In the genomic region with DNA sequence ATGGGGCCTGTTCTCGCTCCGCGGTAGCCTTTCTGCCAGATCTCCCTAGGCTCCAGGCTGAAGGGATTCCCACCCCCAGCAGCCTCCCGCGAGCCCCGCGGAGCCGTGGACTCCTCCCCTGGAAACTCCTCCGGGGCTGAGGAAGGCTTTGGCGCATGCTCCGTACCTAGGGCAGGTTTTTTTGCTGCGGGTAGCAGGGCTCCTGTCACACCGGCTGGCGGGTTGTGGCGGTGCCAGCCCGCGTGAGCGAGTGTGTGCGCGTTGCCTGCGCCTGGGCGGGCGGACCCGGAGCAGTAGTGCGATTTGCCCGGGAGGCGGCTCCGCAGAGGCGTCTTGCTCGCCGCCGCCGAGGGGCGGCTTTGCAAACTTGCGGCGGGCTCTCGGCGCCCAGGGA, we compare ENCODE assay signal across 7 mouse cellular contexts. TPM values are rescaled to one million over a fixed set of nuclear protein-coding genes. Genes with fewer than 3 reads are reported as not detected.
A peak's percentile ranks its signal among the peaks of the same experiment; 100 is the strongest.
DNase-seq lines count a peak whose midpoint lies in the region; ATAC-seq and TF ChIP-seq lines count a peak whose summit lies in the region.

No protein-coding gene starts in this region.

- ATAC-seq in embryonic facial prominence, embryonic 11.5 days (replicated peaks; ENCODE audit: insufficient number of reproducible peaks, low FRiP score, low TSS enrichment, low read depth) = peak; percentile 73
- peak; percentile 74 for ATAC-seq in heart, embryonic 12.5 days (ENCODE audit: insufficient number of reproducible peaks, low FRiP score)
- ATAC-seq in kidney, embryonic 16.5 days (ENCODE audit: low FRiP score, low TSS enrichment) = peak; percentile 89
- ATAC-seq in limb, embryonic 13.5 days (ENCODE audit: low FRiP score, low read depth) = peak; percentile 83
- ATAC-seq in midbrain, embryonic 14.5 days (ENCODE audit: low FRiP score, low TSS enrichment) = peak; percentile 85
- peak; percentile 84 for ATAC-seq in stomach, postnatal 0 days (ENCODE audit: low FRiP score, low TSS enrichment)

- peak; percentile 48; the same call in 1 of the 2 replicates for TF ChIP-seq CTCF in stomach, postnatal 0 days (IDR thresholded peaks at IDR 0.05; ENCODE audit: low read depth)

- H3K27me3 ChIP-seq in embryonic facial prominence, embryonic 11.5 days (ENCODE audit: control insufficient read depth, insufficient read depth, low read length) = peaks cover 30% of the 10 kb centered on the region
- peaks cover 54% of the 10 kb centered on the region for H3K27me3 ChIP-seq in heart, embryonic 12.5 days (replicated peaks)
- peaks cover 44% of the 10 kb centered on the region for H3K27me3 ChIP-seq in kidney, embryonic 16.5 days (ENCODE audit: insufficient read depth, low read length)
- peaks cover 76% of the 10 kb centered on the region for H3K27me3 ChIP-seq in limb, embryonic 13.5 days
- H3K27me3 ChIP-seq in midbrain, embryonic 14.5 days (ENCODE audit: control insufficient read depth, insufficient read depth, low read length) = peaks cover 31% of the 10 kb centered on the region
- H3K27me3 ChIP-seq in stomach, postnatal 0 days (ENCODE audit: control insufficient read depth, insufficient read depth, low read length) = peaks cover 5% of the 10 kb centered on the region; the same call in 1 of the 2 replicates

- no peaks in the 10 kb centered on the region for H3K9me3 ChIP-seq in embryonic facial prominence, embryonic 11.5 days (replicated peaks; ENCODE audit: control insufficient read depth, low read length)
- no peaks in the 10 kb centered on the region for H3K9me3 ChIP-seq in heart, embryonic 12.5 days (replicated peaks)
- H3K9me3 ChIP-seq in kidney, embryonic 16.5 days (ENCODE audit: low read length) = no peaks in the 10 kb centered on the region
- H3K9me3 ChIP-seq in limb, embryonic 13.5 days = no peaks in the 10 kb centered on the region
- no peaks in the 10 kb centered on the region for H3K9me3 ChIP-seq in midbrain, embryonic 14.5 days (ENCODE audit: control insufficient read depth, low read length)
- no peaks in the 10 kb centered on the region for H3K9me3 ChIP-seq in stomach, postnatal 0 days (ENCODE audit: control insufficient read depth, low read length)

- TF ChIP-seq EP300 in stomach, postnatal 0 days (optimal IDR thresholded peaks at IDR 0.05) = no peak

- under 1% methylated on average over 38 of the region's 38 CpGs for WGBS in embryonic facial prominence, embryonic 11.5 days
- whole genome bisulfite sequencing in heart, embryonic 12.5 days = under 1% methylated on average over 37 of the region's 38 CpGs
- under 1% methylated on average over 38 of the region's 38 CpGs for WGBS in kidney, embryonic 16.5 days
- under 1% methylated on average over 37 of the region's 38 CpGs for WGBS in limb, embryonic 13.5 days
- WGBS in midbrain, embryonic 14.5 days = under 1% methylated on average over 38 of the region's 38 CpGs
- under 1% methylated on average over 38 of the region's 38 CpGs for WGBS in stomach, postnatal 0 days

- no peaks in the 10 kb centered on the region; the same call in 1 of the 2 replicates for H3K4me1 ChIP-seq in embryonic facial prominence, embryonic 11.5 days (ENCODE audit: control insufficient read depth, insufficient read depth, low read length)
- H3K4me1 ChIP-seq in heart, embryonic 12.5 days (replicated peaks) = peaks cover 3% of the 10 kb centered on the region
- H3K4me1 ChIP-seq in kidney, embryonic 16.5 days (ENCODE audit: insufficient read depth, low read length) = peaks cover 8% of the 10 kb centered on the region
- H3K4me1 ChIP-seq in limb, embryonic 13.5 days = peaks cover 13% of the 10 kb centered on the region; the same call in 1 of the 2 replicates
- H3K4me1 ChIP-seq in midbrain, embryonic 14.5 days (ENCODE audit: control insufficient read depth, insufficient read depth, low read length) = peaks cover 13% of the 10 kb centered on the region
- no peaks in the 10 kb centered on the region; the same call in 1 of the 2 replicates for H3K4me1 ChIP-seq in stomach, postnatal 0 days (replicated peaks; ENCODE audit: control insufficient read depth, insufficient read depth)

- no peaks in the 10 kb centered on the region for H3K36me3 ChIP-seq in embryonic facial prominence, embryonic 11.5 days (replicated peaks; ENCODE audit: control insufficient read depth, insufficient read depth, low read depth, low read length)
- no peaks in the 10 kb centered on the region for H3K36me3 ChIP-seq in heart, embryonic 12.5 days
- H3K36me3 ChIP-seq in kidney, embryonic 16.5 days (ENCODE audit: insufficient read depth, low read length) = no peaks in the 10 kb centered on the region
- H3K36me3 ChIP-seq in limb, embryonic 13.5 days = no peaks in the 10 kb centered on the region
- H3K36me3 ChIP-seq in midbrain, embryonic 14.5 days (ENCODE audit: control insufficient read depth, insufficient read depth, low read length) = no peaks in the 10 kb centered on the region
- H3K36me3 ChIP-seq in stomach, postnatal 0 days (ENCODE audit: control insufficient read depth, insufficient read depth, low read length) = no peaks in the 10 kb centered on the region

- peak; percentile 96 for DNase-seq in brain, adult 2 months (ENCODE audit: low read depth, low spot score)
- peak; percentile 67 for DNase-seq in embryonic facial prominence, embryonic 11.5 days (ENCODE audit: low spot score)
- DNase-seq in midbrain, embryonic 14.5 days = peak; percentile 84
- peak; percentile 69 for DNase-seq in stomach, postnatal 0 days (ENCODE audit: low spot score)

- H3K4me2 ChIP-seq in embryonic facial prominence, embryonic 11.5 days (ENCODE audit: low read depth, low read length) = peak overlapping the region; percentile 96
- H3K4me2 ChIP-seq in heart, embryonic 12.5 days = peak overlapping the region; percentile 92
- peak overlapping the region; percentile 88 for H3K4me2 ChIP-seq in kidney, embryonic 16.5 days (replicated peaks; ENCODE audit: low read depth, low read length)
- peak overlapping the region; percentile 96 for H3K4me2 ChIP-seq in limb, embryonic 13.5 days (replicated peaks)
- peak overlapping the region; percentile 99 for H3K4me2 ChIP-seq in midbrain, embryonic 14.5 days (ENCODE audit: low read length)
- H3K4me2 ChIP-seq in stomach, postnatal 0 days (replicated peaks; ENCODE audit: low read depth) = peak overlapping the region; percentile 99

- peak overlapping the region; percentile 58 for H3K9ac ChIP-seq in embryonic facial prominence, embryonic 11.5 days (replicated peaks; ENCODE audit: low read length)
- peak overlapping the region; percentile 69 for H3K9ac ChIP-seq in heart, embryonic 12.5 days
- peak overlapping the region; percentile 66 for H3K9ac ChIP-seq in kidney, embryonic 16.5 days (replicated peaks; ENCODE audit: low read length)
- H3K9ac ChIP-seq in limb, embryonic 13.5 days = peak overlapping the region; percentile 72
- peak overlapping the region; percentile 64 for H3K9ac ChIP-seq in midbrain, embryonic 14.5 days (replicated peaks; ENCODE audit: low read length)
- peak overlapping the region; percentile 58 for H3K9ac ChIP-seq in stomach, postnatal 0 days (ENCODE audit: low read length)

- peak overlapping the region; percentile 61 for H3K4me3 ChIP-seq in embryonic facial prominence, embryonic 11.5 days (ENCODE audit: low read depth, low read length)
- H3K4me3 ChIP-seq in heart, embryonic 12.5 days = peak overlapping the region; percentile 65
- H3K4me3 ChIP-seq in kidney, embryonic 16.5 days (ENCODE audit: low read length) = peak overlapping the region; percentile 51
- peak overlapping the region; percentile 72 for H3K4me3 ChIP-seq in limb, embryonic 13.5 days
- H3K4me3 ChIP-seq in midbrain, embryonic 14.5 days (replicated peaks; ENCODE audit: low read depth, low read length) = peak overlapping the region; percentile 69
- peak overlapping the region; percentile 62 for H3K4me3 ChIP-seq in stomach, postnatal 0 days (ENCODE audit: low read depth, low read length)

- no peak overlapping the region for H3K27ac ChIP-seq in embryonic facial prominence, embryonic 11.5 days (replicated peaks; ENCODE audit: low read depth, low read length)
- H3K27ac ChIP-seq in heart, embryonic 12.5 days (ENCODE audit: poor library complexity, severe bottlenecking) = no peak overlapping the region
- H3K27ac ChIP-seq in kidney, embryonic 16.5 days (ENCODE audit: low read length) = no peak overlapping the region
- H3K27ac ChIP-seq in limb, embryonic 13.5 days = no peak overlapping the region
- 0 out of 2 replicates have a peak overlapping the region, but pooled peaks have one; percentile 26 for H3K27ac ChIP-seq in midbrain, embryonic 14.5 days (replicated peaks; ENCODE audit: low read depth, low read length)
- H3K27ac ChIP-seq in stomach, postnatal 0 days (replicated peaks) = no peak overlapping the region

RNA-seq across cellular contexts. Expression of a gene that starts 0.6 kb away (rescaled TPM):
- polyA plus RNA-seq in embryonic facial prominence, embryonic 11.5 days (2014; fragmentation: Nextera tagmentation; extraction: Ambion mirVana) = 0.20 and 0.24 TPM in 2 replicates
- 0.22 and 0.26 TPM in 2 replicates for polyA plus RNA-seq in heart, embryonic 12.5 days (2016; fragmentation: Nextera tagmentation; extraction: Ambion mirVana)
- polyA plus RNA-seq in kidney, embryonic 16.5 days (2015; fragmentation: Nextera tagmentation; extraction: Ambion mirVana) = 0.09 and 0.10 TPM in 2 replicates
- polyA plus RNA-seq in limb, embryonic 13.5 days (2015; fragmentation: Nextera tagmentation; extraction: Ambion mirVana) = 0.24 and 0.40 TPM in 2 replicates
- 2.9 and 7.8 TPM in 2 replicates for polyA plus RNA-seq in midbrain, embryonic 14.5 days (2014; fragmentation: Nextera tagmentation; extraction: Ambion mirVana)
- polyA plus RNA-seq in stomach, postnatal 0 days (2015; fragmentation: Nextera tagmentation; extraction: Ambion mirVana) = 0.11 TPM in 1 of 2 replicates, not detected in the other

RNA-seq across cellular contexts. Expression of a gene that starts 38.3 kb away (rescaled TPM):
- polyA plus RNA-seq in embryonic facial prominence, embryonic 11.5 days (2014; fragmentation: Nextera tagmentation; extraction: Ambion mirVana) = 13.5 and 15.6 TPM in 2 replicates
- polyA plus RNA-seq in heart, embryonic 12.5 days (2016; fragmentation: Nextera tagmentation; extraction: Ambion mirVana) = 11.3 and 12.7 TPM in 2 replicates
- 12.2 and 14.3 TPM in 2 replicates for polyA plus RNA-seq in kidney, embryonic 16.5 days (2015; fragmentation: Nextera tagmentation; extraction: Ambion mirVana)
- 21.1 and 21.3 TPM in 2 replicates for polyA plus RNA-seq in limb, embryonic 13.5 days (2015; fragmentation: Nextera tagmentation; extraction: Ambion mirVana)
- polyA plus RNA-seq in midbrain, embryonic 14.5 days (2014; fragmentation: Nextera tagmentation; extraction: Ambion mirVana) = 24.4 and 27.9 TPM in 2 replicates
- polyA plus RNA-seq in stomach, postnatal 0 days (2015; fragmentation: Nextera tagmentation; extraction: Ambion mirVana) = 2.7 and 3.2 TPM in 2 replicates
